Mouse (Mus musculus): ENCODE measurements around the gene Des. TPM values are rescaled to one million over a fixed set of nuclear protein-coding genes. Genes with fewer than 3 reads are reported as not detected.

Gene Des
- polyA plus RNA-seq, 1 experiment = 0.03 TPM

DNA sequence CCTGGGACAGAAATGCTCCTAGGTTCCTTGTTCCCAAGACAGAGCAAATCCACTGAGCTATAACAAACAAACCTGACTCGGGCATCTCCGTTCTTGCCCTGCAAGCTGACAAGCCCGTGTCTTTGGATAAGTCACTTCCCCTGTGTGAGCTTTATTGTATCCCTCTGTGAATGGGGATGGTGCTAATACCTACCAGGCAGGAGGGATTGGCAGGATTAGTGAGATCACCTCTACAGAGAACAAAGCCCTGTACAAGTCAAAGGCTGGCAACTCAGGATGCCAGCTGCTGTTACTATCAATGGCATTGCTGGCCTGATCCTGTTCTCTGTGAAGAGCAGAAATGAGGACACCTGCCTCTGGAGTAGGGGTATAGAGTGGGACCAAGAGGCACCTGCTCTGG, 45.4 kb downstream of the Des start:
- no peak for TF ChIP-seq GATA1 (IDR thresholded peaks at IDR 0.05; ENCODE audit: low read length)
- TF ChIP-seq TAL1 (IDR thresholded peaks at IDR 0.05; ENCODE audit: low read length) = no peak
- Histone ChIP-seq H3K9me3 (ENCODE audit: control insufficient read depth, low read length) (no peaks in the 10 kb centered on the region), H3K36me3 (ENCODE audit: control insufficient read depth) (no peaks in the 10 kb centered on the region), H3K4me1 (ENCODE audit: control insufficient read depth) (no peaks in the 10 kb centered on the region), H3K27me3 (ENCODE audit: control insufficient read depth) (no peaks in the 10 kb centered on the region), H3K4me3 (replicated peaks) (no peak overlapping the region)

DNA sequence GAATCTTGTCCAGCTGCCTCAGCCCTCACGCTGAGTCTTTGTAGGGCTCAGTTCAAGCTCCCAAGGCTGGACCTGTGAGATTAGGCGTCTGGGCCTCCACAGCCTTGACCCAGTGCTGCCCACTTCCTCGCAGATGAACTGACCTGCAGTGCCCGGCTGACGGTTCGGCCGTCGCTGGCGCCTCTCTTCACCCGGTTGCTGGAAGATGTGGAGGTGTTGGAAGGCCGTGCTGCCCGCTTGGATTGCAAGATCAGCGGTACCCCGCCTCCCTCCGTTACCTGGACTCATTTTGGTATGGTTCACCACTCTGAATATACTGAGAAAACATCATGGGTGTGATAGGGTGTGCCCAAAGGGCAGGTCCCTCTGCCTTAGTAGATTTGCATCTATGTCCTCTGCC, 46.0 kb downstream of the Des start:
- Histone ChIP-seq H3K4me3 (replicated peaks) (no peak overlapping the region), H3K27me3 (ENCODE audit: control insufficient read depth) (no peaks in the 10 kb centered on the region), H3K9me3 (ENCODE audit: control insufficient read depth, low read length) (no peaks in the 10 kb centered on the region), H3K36me3 (ENCODE audit: control insufficient read depth) (no peaks in the 10 kb centered on the region), H3K4me1 (ENCODE audit: control insufficient read depth) (no peaks in the 10 kb centered on the region)
- TF ChIP-seq GATA1 (IDR thresholded peaks at IDR 0.05; ENCODE audit: low read length) (no peak), TAL1 (IDR thresholded peaks at IDR 0.05; ENCODE audit: low read length) (no peak)

- no peaks in the 10 kb centered on the region for H3K27me3 ChIP-seq (ENCODE audit: control insufficient read depth)
- no peaks in the 10 kb centered on the region for H3K36me3 ChIP-seq (ENCODE audit: control insufficient read depth)
- TF ChIP-seq TAL1 (IDR thresholded peaks at IDR 0.05; ENCODE audit: low read length) = no peak
- no peak for TF ChIP-seq GATA1 (IDR thresholded peaks at IDR 0.05; ENCODE audit: low read length)
- H3K9me3 ChIP-seq (ENCODE audit: control insufficient read depth, low read length) = no peaks in the 10 kb centered on the region
- no peaks in the 10 kb centered on the region for H3K4me1 ChIP-seq (ENCODE audit: control insufficient read depth)
- no peak overlapping the region for H3K4me3 ChIP-seq (replicated peaks)
Observed at GRCm38 (mm10) chr1:75407056-75407455, 46.9 kb downstream of the Des start.

GRCm38 (mm10) chr1:75408210-75408609, 48.1 kb downstream of the Des start:
- Histone ChIP-seq H3K4me3 (replicated peaks) (no peak overlapping the region), H3K9me3 (ENCODE audit: control insufficient read depth, low read length) (no peaks in the 10 kb centered on the region), H3K4me1 (ENCODE audit: control insufficient read depth) (no peaks in the 10 kb centered on the region), H3K36me3 (ENCODE audit: control insufficient read depth) (no peaks in the 10 kb centered on the region), H3K27me3 (ENCODE audit: control insufficient read depth) (no peaks in the 10 kb centered on the region)
- no peak for TF ChIP-seq GATA1 (IDR thresholded peaks at IDR 0.05; ENCODE audit: low read length)

DNA sequence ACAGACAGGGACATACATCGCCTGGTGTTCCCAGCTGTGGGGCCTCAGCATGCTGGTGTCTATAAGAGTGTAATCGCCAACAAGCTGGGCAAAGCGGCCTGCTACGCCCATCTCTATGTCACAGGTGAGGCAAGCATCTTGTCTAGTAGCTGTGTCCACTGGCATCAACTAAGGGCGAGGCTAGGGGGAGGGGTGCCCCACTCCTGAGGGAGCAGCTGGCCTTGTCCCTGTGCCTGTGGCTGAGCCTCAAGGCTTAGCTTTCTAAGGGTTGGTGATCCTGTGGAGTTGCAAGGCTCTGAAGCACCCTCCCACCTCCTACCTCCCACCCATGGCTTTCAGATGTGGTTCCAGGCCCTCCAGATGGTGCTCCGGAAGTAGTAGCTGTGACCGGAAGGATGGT, 49.8 kb downstream of the Des start:
- H3K27me3 ChIP-seq (ENCODE audit: control insufficient read depth) = no peaks in the 10 kb centered on the region
- H3K4me3 ChIP-seq (replicated peaks) = no peak overlapping the region
- no peaks in the 10 kb centered on the region for H3K4me1 ChIP-seq (ENCODE audit: control insufficient read depth)
- no peaks in the 10 kb centered on the region for H3K9me3 ChIP-seq (ENCODE audit: control insufficient read depth, low read length)
- H3K36me3 ChIP-seq (ENCODE audit: control insufficient read depth) = no peaks in the 10 kb centered on the region
- TF ChIP-seq TAL1 (IDR thresholded peaks at IDR 0.05; ENCODE audit: low read length) (no peak), GATA1 (IDR thresholded peaks at IDR 0.05; ENCODE audit: low read length) (no peak)

DNA sequence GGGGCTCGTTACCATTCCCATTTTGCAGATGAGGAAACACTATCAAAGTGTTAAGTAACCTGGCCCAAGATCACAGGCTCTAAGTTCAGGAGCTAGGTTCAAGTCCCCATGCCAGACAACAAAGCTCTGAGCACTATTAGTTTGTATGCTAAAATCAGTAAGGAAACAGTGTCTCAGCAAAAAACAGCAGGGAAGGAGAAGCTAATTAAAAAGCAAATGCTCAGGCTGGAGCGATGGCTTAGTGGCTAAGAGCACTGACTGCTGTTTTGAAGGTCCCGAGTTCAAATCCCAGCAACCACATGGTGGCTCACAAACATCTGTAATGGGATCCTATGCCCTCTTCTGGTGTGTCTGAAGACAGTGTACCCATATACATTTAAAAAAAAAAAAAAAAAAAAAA, 52.1 kb downstream of the Des start:
- no peaks in the 10 kb centered on the region for H3K9me3 ChIP-seq (ENCODE audit: control insufficient read depth, low read length)
- H3K36me3 ChIP-seq (ENCODE audit: control insufficient read depth) = no peaks in the 10 kb centered on the region
- TF ChIP-seq GATA1 (IDR thresholded peaks at IDR 0.05; ENCODE audit: low read length) = no peak
- no peak for TF ChIP-seq TAL1 (IDR thresholded peaks at IDR 0.05; ENCODE audit: low read length)
- no peaks in the 10 kb centered on the region for H3K27me3 ChIP-seq (ENCODE audit: control insufficient read depth)
- H3K4me3 ChIP-seq (replicated peaks) = no peak overlapping the region
- H3K4me1 ChIP-seq (ENCODE audit: control insufficient read depth) = no peaks in the 10 kb centered on the region

DNA sequence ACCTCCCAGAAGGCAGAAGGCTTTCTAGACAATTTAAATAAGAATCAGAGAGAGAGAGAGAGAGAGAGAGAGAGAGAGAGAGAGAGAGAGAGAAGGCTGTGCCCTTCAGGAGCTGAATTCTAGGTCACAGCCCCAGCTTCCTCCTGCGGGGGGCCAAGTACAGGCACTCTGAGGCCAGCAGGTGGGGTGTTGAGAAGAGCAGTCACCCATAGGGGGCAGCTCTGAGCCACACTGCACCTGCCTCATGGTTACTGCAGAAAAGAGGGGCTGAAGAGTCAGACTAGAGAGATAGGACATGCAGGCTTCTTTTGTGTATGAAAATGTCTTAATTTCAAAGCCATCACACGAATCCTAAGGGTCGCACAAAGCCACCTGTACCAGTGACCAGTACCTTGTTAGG, 53.6 kb downstream of the Des start:
- Histone ChIP-seq H3K36me3 (ENCODE audit: control insufficient read depth) (no peaks in the 10 kb centered on the region), H3K27me3 (ENCODE audit: control insufficient read depth) (no peaks in the 10 kb centered on the region), H3K4me1 (ENCODE audit: control insufficient read depth) (no peaks in the 10 kb centered on the region), H3K9me3 (ENCODE audit: control insufficient read depth, low read length) (no peaks in the 10 kb centered on the region), H3K4me3 (replicated peaks) (no peak overlapping the region)
- TF ChIP-seq TAL1 (IDR thresholded peaks at IDR 0.05; ENCODE audit: low read length) (no peak), GATA1 (IDR thresholded peaks at IDR 0.05; ENCODE audit: low read length) (no peak)

Other genes starting within 250 kb of the Des start
- 0.05 and 0.08 TPM in 2 replicates for gene Nhej1, start 235.1 kb upstream of the Des start, polyA plus RNA-seq (2012)
- gene Slc23a3, start 226.4 kb upstream of the Des start, polyA plus RNA-seq (2012) = 0.05 TPM in 1 of 2 replicates, not detected in the other
- gene Cnppd1, start 217.6 kb upstream of the Des start, polyA plus RNA-seq (2012) = 8.4 and 9.6 TPM in 2 replicates
- 10.9 and 14.3 TPM in 2 replicates for gene Retreg2, start 217.6 kb upstream of the Des start, polyA plus RNA-seq (2012)
- gene Zfand2b, start 191.7 kb upstream of the Des start, polyA plus RNA-seq (2012) = 6.7 and 7.3 TPM in 2 replicates
- gene Abcb6, start 179.9 kb upstream of the Des start, polyA plus RNA-seq (2012) = 10.0 and 12.6 TPM in 2 replicates
- gene Ankzf1, start 168.2 kb upstream of the Des start, polyA plus RNA-seq (2012) = 0.98 and 1.2 TPM in 2 replicates
- gene Atg9a, start 168.1 kb upstream of the Des start, polyA plus RNA-seq (2012) = 25.7 and 26.4 TPM in 2 replicates
- gene Glb1l, start 149.5 kb upstream of the Des start, polyA plus RNA-seq (2012) = 0.02 and 0.62 TPM in 2 replicates
- gene Stk16, start 149.5 kb upstream of the Des start, polyA plus RNA-seq (2012) = 13.2 and 18.8 TPM in 2 replicates
- gene Tuba4a, start 140.5 kb upstream of the Des start, polyA plus RNA-seq (2012) = 5.9 and 9.5 TPM in 2 replicates
- not detected in 2 replicates for gene A630095N17Rik, start 128.2 kb upstream of the Des start, polyA plus RNA-seq (2012)
- 24.2 and 27.6 TPM in 2 replicates for gene Dnajb2, start 123.9 kb upstream of the Des start, polyA plus RNA-seq (2012)
- gene Ptprn, start 95.8 kb upstream of the Des start, polyA plus RNA-seq (2012) = not detected in 2 replicates
- not detected in 2 replicates for gene Resp18, start 81.9 kb upstream of the Des start, polyA plus RNA-seq (2012)
- 3.7 and 4.8 TPM in 2 replicates for gene Dnpep, start 42.3 kb upstream of the Des start, polyA plus RNA-seq (2012)
- 0.10 and 0.18 TPM in 2 replicates for gene Speg, start 15.0 kb downstream of the Des start, polyA plus RNA-seq (2012)
- gene Gmppa, start 75.6 kb downstream of the Des start, polyA plus RNA-seq (2012) = 11.6 and 12.7 TPM in 2 replicates
- 0.02 TPM in 1 of 2 replicates, not detected in the other for gene Asic4, start 90.1 kb downstream of the Des start, polyA plus RNA-seq (2012)
- 0.26 and 0.30 TPM in 2 replicates for gene Chpf, start 119.0 kb downstream of the Des start, polyA plus RNA-seq (2012)
- 0.04 and 0.13 TPM in 2 replicates for gene Tmem198, start 119.2 kb downstream of the Des start, polyA plus RNA-seq (2012)
- gene Obsl1, start 146.1 kb downstream of the Des start, polyA plus RNA-seq (2012) = 0.12 and 0.15 TPM in 2 replicates
- gene Inha, start 146.7 kb downstream of the Des start, polyA plus RNA-seq (2012) = not detected in 2 replicates
- gene Stk11ip, start 161.2 kb downstream of the Des start, polyA plus RNA-seq (2012) = 3.3 and 5.1 TPM in 2 replicates
- 0.01 TPM in 1 of 2 replicates, not detected in the other for gene Slc4a3, start 185.9 kb downstream of the Des start, polyA plus RNA-seq (2012)

Measured in erythroblast, embryonic 14.5 days (primary cell).